Mouse (Mus musculus) heart, adult 2 months (tissue): Measurements from ENCODE around the gene Olfr370.

ENCODE experiments used
- EP300 ChIP-seq: fragments of 200-500 bp; IDR thresholded peaks from 2 replicates; pipeline ENCODE4 v1.6.1; 2011; ENCODE audit warnings: low read depth, low read length, control low read depth; ENCODE audit not compliant: insufficient read depth
- POLR2A ChIP-seq: fragments of 200-500 bp; IDR thresholded peaks from 2 replicates; pipeline ENCODE4 v1.6.1; 2011; ENCODE audit warnings: mild to moderate bottlenecking, low read depth, low read length, control low read depth; ENCODE audit not compliant: insufficient read depth

- TF ChIP-seq POLR2A: no peak
- TF ChIP-seq EP300: no peak
Observed at GRCm38 (mm10) chr8:83565731-83566375, 30.3 kb downstream of the Olfr370 start.
